Mouse (Mus musculus) neural tube, embryonic 12.5 days (tissue): ENCODE data around the gene Zdhhc18. TPM values are rescaled to one million over a fixed set of nuclear protein-coding genes. Genes with fewer than 3 reads are reported as not detected.
A peak's percentile ranks its signal among the peaks of the same experiment; 100 is the strongest.

Source experiments
- ATAC-seq: fragments of 200-750 bp; cut with Nextera tagmentation; 2 replicates; pipeline ENCODE4 v1.8.0; 2017; ENCODE audit warnings: low read depth, mild to moderate bottlenecking, moderate TSS enrichment, moderate library complexity; ENCODE audit not compliant: low FRiP score
- H3K27ac ChIP-seq: fragments of 300-500 bp; sonication (generic); 2 replicates; pipeline ENCODE4 v1.5.1; 2016
- H3K27me3 ChIP-seq: fragments of 300-500 bp; sonication (generic); replicated peaks from 2 replicates; pipeline ENCODE4 v1.6.1; 2016; ENCODE audit warnings: mild to moderate bottlenecking
- H3K36me3 ChIP-seq: fragments of 300-500 bp; sonication (generic); 2 replicates; pipeline ENCODE4 v1.6.1; 2016; ENCODE audit warnings: mild to moderate bottlenecking
- H3K4me1 ChIP-seq: fragments of 300-500 bp; sonication (generic); 2 replicates; pipeline ENCODE4 v1.6.1; 2016
- H3K4me2 ChIP-seq: fragments of 300-500 bp; sonication (generic); replicated peaks from 2 replicates; pipeline ENCODE4 v1.6.1; 2016; ENCODE audit warnings: mild to moderate bottlenecking
- H3K4me3 ChIP-seq: fragments of 300-500 bp; sonication (generic); 2 replicates; pipeline ENCODE4 v1.5.1; 2016
- H3K9ac ChIP-seq: fragments of 300-500 bp; sonication (generic); 2 replicates; pipeline ENCODE4 v1.6.1; 2016; ENCODE audit warnings: mild to moderate bottlenecking
- H3K9me3 ChIP-seq: fragments of 300-500 bp; sonication (generic); 2 replicates; pipeline ENCODE4 v1.6.1; 2016; ENCODE audit warnings: mild to moderate bottlenecking
- WGBS: fragments of 180-500 bp; shearing (Covaris S2); methylation state at CpG from one replicate; pipeline ENCODE4 v1.1.7; 2016; 5-methylcytosine and 5-hydroxymethylcytosine counted together
- polyA plus RNA-seq: library from polyadenylated mRNA; unstranded; fragments of >200 nt; fragmentation: Nextera tagmentation; extraction: Ambion mirVana; gene quantifications from 2 replicates; pipeline ENCODE4 v1.2.1, GENCODE M21; 2016

Zdhhc18 gene
- 9.9 and 11.5 TPM in 2 replicates for polyA plus RNA-seq

DNA sequence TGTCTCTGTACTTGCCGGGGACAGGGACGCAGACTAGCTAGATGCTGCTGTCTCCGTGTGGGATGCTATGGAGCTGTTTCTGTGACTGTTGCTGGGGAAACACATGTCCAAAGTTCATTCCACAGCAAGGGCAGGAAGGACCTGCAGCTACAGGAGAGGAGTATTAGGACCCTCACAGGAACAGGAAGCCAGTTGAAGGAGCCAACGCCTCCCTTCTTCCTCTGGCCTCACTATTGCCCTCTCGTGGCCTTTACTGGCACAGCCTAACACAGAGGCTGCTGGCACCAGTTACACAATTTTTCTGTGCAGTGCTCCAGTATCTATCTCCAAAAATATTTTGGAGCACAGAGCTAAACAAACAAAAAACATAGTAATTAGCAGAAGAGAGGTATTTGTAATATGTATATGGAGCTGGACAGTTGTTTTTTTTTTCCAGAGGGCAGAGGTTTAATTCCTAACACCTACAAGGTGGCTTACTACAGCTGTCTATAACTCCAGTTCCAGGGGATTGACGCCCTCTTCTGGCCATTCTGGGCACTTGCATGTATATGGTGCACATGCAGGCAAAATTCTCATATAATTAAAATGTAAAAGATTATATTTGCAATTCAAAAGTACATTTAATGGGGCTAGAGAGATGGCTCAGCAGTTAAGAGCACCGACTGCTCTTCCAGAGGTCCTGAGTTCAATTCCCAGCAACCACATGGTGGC is at the start of gene Zdhhc18:
Zdhhc18 (minus strand) TSS at position 166 of the 711 bp plus-strand sequence.
- no peak for ATAC-seq
- Histone ChIP-seq H3K36me3 (no peaks in the 10 kb centered on the region), H3K9ac (0 out of 2 replicates have a peak within 1 kb of the TSS, but pooled peaks have one; percentile 21), H3K27ac (no peak within 1 kb of the TSS), H3K4me3 (peak within 1 kb of the TSS; percentile 19; the same call in 1 of the 2 replicates), H3K27me3 (no peaks in the 10 kb centered on the region), H3K4me1 (0 out of 2 replicates have a peak, but pooled peaks cover 4% of the 10 kb centered on the region), H3K9me3 (no peaks in the 10 kb centered on the region), H3K4me2 (peak within 1 kb of the TSS; percentile 41; the same call in 1 of the 2 replicates)
- WGBS, result 43% methylated on average over 7 of the region's 7 CpGs

DNA sequence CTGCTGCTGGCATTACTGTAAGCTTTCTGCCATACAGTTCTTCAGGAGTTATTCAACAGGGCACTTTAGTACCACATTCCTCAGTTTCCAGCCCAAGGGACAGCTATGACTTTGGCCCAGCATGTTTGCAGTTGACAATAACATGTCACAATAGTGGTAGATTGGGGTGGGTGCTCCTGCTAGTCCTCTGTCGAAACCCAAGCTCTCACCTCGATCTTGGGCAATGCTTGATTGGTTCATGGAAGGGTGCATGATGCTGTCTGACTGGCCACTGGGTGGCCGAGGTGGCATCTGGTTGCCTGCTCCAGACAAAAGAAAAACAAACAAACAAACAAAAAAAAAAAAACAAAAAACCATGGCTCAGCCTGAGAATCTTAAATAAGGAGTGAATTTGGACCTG is 45.4 kb upstream of the Zdhhc18 start:
- Histone ChIP-seq H3K4me3 (no peak overlapping the region), H3K4me2 (no peak overlapping the region), H3K36me3 (peaks cover 71% of the 10 kb centered on the region), H3K27ac (no peak overlapping the region), H3K9ac (no peak overlapping the region), H3K27me3 (no peaks in the 10 kb centered on the region), H3K4me1 (peaks cover 7% of the 10 kb centered on the region; the same call in 1 of the 2 replicates), H3K9me3 (no peaks in the 10 kb centered on the region)
- no peak for ATAC-seq
- WGBS, result 90% methylated on average over 3 of the region's 3 CpGs

GRCm38 (mm10) chr4:133690252-133690651 is 40.3 kb upstream of the Zdhhc18 start:
- no peaks in the 10 kb centered on the region for H3K9me3 ChIP-seq
- peaks cover 100% of the 10 kb centered on the region for H3K36me3 ChIP-seq
- peaks cover 13% of the 10 kb centered on the region; the same call in 1 of the 2 replicates for H3K4me1 ChIP-seq
- no peak overlapping the region for H3K9ac ChIP-seq
- H3K27ac ChIP-seq, result no peak overlapping the region
- 41% methylated on average over 5 of the region's 5 CpGs for WGBS
- H3K4me2 ChIP-seq, result no peak overlapping the region
- no peaks in the 10 kb centered on the region for H3K27me3 ChIP-seq
- no peak for ATAC-seq
- H3K4me3 ChIP-seq, result no peak overlapping the region

DNA sequence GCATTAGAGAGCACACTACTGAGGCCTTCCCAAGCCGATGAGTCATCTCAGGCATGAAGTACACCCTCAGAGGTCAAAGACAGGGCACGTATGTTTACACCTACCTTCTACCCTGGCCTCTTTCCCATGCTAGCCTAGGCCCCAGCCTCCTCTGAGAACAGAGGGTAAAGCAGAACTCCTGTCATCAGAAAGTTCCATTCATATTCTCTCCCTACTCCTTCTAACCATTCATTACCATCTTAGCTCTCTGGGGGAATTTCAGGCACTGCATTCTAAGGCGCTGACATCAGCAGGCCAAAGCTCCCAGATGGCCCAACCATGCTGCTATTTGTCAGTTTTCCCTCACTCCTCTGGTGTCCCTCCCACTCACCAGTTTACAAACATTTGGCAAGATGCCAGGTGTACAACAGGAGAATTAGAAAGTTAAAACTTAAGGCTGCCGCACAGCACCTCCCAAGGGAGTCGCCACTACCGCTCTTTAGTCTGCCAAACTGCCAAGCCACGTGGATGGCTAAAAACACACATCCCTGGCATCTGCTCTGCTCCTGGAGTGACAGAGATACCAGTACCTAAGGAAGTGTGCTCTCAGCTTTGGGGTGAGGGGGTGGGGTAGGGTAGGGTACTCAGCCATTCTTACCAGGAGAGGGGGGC is 38.6 kb upstream of the Zdhhc18 start:
- Histone ChIP-seq H3K36me3 (peaks cover 100% of the 10 kb centered on the region), H3K9me3 (no peaks in the 10 kb centered on the region), H3K4me2 (no peak overlapping the region), H3K4me1 (peaks cover 13% of the 10 kb centered on the region; the same call in 1 of the 2 replicates), H3K27me3 (no peaks in the 10 kb centered on the region), H3K27ac (no peak overlapping the region), H3K4me3 (no peak overlapping the region), H3K9ac (no peak overlapping the region)
- ATAC-seq, result no peak
- 79% methylated on average over 7 of the region's 7 CpGs for WGBS

DNA sequence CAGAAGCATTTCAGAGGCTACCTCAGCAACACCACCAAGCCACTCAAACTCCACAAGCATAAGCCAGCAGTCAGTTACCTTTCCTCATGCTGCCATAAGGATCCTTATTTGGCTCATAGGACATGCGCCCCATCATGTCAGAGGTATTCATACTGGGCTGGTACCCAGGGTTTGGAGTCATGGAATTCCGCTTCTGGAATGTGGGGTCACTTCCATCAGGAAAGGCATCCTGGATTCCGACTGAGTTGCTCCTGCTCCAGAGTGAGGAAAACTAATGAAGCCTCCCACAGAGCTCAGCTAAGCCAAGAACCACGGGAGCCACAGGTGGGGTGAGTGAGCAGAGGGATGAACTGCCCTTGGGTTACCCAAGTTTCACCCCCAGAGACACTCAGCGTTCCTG is 37.2 kb upstream of the Zdhhc18 start:
- no peak overlapping the region for H3K4me2 ChIP-seq
- no peaks in the 10 kb centered on the region for H3K27me3 ChIP-seq
- H3K9me3 ChIP-seq, result no peaks in the 10 kb centered on the region
- H3K4me1 ChIP-seq, result peaks cover 13% of the 10 kb centered on the region; the same call in 1 of the 2 replicates
- H3K9ac ChIP-seq, result no peak overlapping the region
- no peak overlapping the region for H3K4me3 ChIP-seq
- no peak for ATAC-seq
- no peak overlapping the region for H3K27ac ChIP-seq
- WGBS, result 89% methylated on average over 5 of the region's 5 CpGs
- H3K36me3 ChIP-seq, result peaks cover 99% of the 10 kb centered on the region

- Histone ChIP-seq H3K9me3 (no peaks in the 10 kb centered on the region), H3K9ac (no peak overlapping the region), H3K36me3 (peaks cover 99% of the 10 kb centered on the region), H3K27me3 (no peaks in the 10 kb centered on the region), H3K4me3 (no peak overlapping the region), H3K27ac (no peak overlapping the region), H3K4me2 (no peak overlapping the region), H3K4me1 (peaks cover 13% of the 10 kb centered on the region; the same call in 1 of the 2 replicates)
- no peak for ATAC-seq
- WGBS, result 93% methylated on average over 11 of the region's 11 CpGs
These were observed 36.6 kb upstream of the Zdhhc18 start for GRCm38 (mm10) chr4:133686512-133686911.

DNA sequence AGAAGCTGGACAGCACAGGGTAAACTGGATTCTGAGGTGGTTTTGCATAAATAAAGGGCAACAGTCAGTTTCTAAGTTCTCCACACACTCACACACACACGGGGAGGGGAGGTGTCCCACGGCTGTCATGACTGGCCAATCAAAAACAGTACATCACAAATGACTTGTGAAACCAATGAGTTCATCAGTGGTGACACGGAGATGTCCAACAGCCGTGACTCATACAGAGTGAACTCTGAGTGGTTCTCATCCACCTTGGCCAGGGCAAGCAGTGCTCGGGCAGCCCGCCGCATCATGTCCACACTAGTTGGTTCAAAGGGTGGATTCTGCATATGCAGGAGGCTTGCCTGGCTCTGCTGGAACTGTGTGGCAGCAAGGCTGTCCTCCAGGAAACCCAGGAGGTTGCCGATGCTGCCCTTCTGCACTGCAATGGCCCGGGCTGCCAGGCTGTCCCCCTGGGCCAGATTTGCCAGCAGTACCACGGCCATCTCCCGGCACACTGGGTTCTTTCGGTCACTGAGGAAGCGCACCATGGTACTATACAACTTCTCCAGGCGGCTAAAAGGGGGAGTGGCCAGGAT is 30.3 kb upstream of the Zdhhc18 start:
- no peak overlapping the region for H3K27ac ChIP-seq
- peaks cover 67% of the 10 kb centered on the region for H3K36me3 ChIP-seq
- no peak for ATAC-seq
- H3K9me3 ChIP-seq, result no peaks in the 10 kb centered on the region
- no peak overlapping the region for H3K4me3 ChIP-seq
- peaks cover 22% of the 10 kb centered on the region for H3K4me1 ChIP-seq
- WGBS, result 89% methylated on average over 14 of the region's 14 CpGs
- no peak overlapping the region for H3K4me2 ChIP-seq
- no peak overlapping the region for H3K9ac ChIP-seq
- H3K27me3 ChIP-seq, result no peaks in the 10 kb centered on the region

DNA sequence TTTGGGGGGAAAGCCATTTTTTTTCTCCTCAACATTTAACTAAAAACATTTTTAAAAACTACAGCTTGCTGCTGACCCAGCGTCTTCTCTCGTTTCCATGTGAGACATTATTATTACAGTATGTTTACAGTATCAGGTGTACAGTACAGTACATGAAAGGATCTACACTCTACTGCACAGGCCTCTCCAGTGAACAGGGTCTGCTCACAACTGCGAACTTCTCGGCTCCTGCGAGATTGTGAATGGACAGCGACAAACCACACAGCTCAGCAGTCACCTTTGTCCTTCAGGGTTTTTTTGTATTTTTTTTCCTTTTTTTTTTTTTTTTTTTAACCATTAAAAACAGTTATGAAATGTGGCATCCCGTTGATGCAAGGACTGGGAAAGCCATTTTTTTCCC is 29.7 kb upstream of the Zdhhc18 start:
- Histone ChIP-seq H3K4me3 (no peak overlapping the region), H3K9ac (no peak overlapping the region), H3K9me3 (no peaks in the 10 kb centered on the region), H3K4me2 (no peak overlapping the region), H3K27me3 (no peaks in the 10 kb centered on the region), H3K36me3 (peaks cover 61% of the 10 kb centered on the region), H3K27ac (no peak overlapping the region), H3K4me1 (peaks cover 28% of the 10 kb centered on the region)
- 91% methylated on average over 7 of the region's 7 CpGs for WGBS
- ATAC-seq, result no peak

DNA sequence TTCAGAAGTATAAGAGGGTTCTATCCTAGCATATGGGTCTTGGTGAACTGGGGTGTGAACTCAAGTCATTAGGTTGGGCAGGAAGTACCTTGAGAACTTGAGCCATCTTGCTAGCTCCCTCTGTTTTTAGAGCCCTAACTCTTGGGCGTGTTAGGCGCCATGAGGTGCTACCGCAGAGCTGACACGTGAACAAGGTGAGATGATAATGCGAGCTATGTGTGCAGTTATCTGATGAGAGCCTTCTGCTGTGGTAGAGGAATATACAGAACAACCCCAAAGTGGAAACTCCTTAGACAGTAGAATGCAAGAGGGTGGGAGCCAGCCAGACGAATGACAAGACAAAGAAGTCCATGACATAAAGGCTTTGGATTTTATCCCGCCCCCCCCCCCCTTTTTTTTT is 27.3 kb upstream of the Zdhhc18 start:
- Histone ChIP-seq H3K4me2 (no peak overlapping the region), H3K9ac (no peak overlapping the region), H3K4me3 (no peak overlapping the region), H3K9me3 (no peaks in the 10 kb centered on the region), H3K4me1 (peaks cover 38% of the 10 kb centered on the region), H3K36me3 (peaks cover 38% of the 10 kb centered on the region), H3K27me3 (no peaks in the 10 kb centered on the region), H3K27ac (0 out of 2 replicates have a peak overlapping the region, but pooled peaks have one; percentile 10)
- no peak for ATAC-seq
- 75% methylated on average over 7 of the region's 7 CpGs for WGBS

DNA sequence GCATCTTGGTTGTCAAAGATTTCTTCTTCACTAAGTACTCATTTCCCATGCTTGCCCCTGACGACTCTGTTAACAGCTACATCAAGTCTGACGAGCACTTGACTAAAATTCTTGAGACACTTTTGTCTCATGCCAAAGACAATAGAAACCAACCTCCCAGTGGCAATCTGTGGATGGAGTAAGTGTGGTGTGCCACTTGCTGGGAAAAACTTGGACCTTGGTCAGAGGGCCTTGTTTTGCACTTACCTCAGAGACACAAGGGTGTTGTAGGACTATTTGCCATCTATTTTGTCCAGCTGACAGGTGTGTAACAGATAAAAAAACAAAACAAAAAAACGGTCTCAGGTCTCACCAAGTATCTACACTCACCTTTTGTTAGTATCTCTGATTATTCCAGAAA is 26.2 kb upstream of the Zdhhc18 start:
- H3K27ac ChIP-seq, result no peak overlapping the region
- no peaks in the 10 kb centered on the region for H3K9me3 ChIP-seq
- H3K27me3 ChIP-seq, result no peaks in the 10 kb centered on the region
- peaks cover 28% of the 10 kb centered on the region for H3K36me3 ChIP-seq
- H3K9ac ChIP-seq, result no peak overlapping the region
- no peak for ATAC-seq
- 23% methylated on average over 3 of the region's 3 CpGs for WGBS
- peaks cover 44% of the 10 kb centered on the region for H3K4me1 ChIP-seq
- H3K4me3 ChIP-seq, result no peak overlapping the region
- peak overlapping the region; percentile 9; the same call in 1 of the 2 replicates for H3K4me2 ChIP-seq

GRCm38 (mm10) chr4:133675594-133676016 is 25.7 kb upstream of the Zdhhc18 start:
- Histone ChIP-seq H3K4me1 (peaks cover 47% of the 10 kb centered on the region), H3K9ac (no peak overlapping the region), H3K27ac (0 out of 2 replicates have a peak overlapping the region, but pooled peaks have one; percentile 7), H3K4me2 (peak overlapping the region; percentile 9; the same call in 1 of the 2 replicates), H3K9me3 (no peaks in the 10 kb centered on the region), H3K27me3 (no peaks in the 10 kb centered on the region), H3K4me3 (no peak overlapping the region), H3K36me3 (peaks cover 22% of the 10 kb centered on the region)
- 2% methylated on average over 5 of the region's 5 CpGs for WGBS
- ATAC-seq, result peak; percentile 55

DNA sequence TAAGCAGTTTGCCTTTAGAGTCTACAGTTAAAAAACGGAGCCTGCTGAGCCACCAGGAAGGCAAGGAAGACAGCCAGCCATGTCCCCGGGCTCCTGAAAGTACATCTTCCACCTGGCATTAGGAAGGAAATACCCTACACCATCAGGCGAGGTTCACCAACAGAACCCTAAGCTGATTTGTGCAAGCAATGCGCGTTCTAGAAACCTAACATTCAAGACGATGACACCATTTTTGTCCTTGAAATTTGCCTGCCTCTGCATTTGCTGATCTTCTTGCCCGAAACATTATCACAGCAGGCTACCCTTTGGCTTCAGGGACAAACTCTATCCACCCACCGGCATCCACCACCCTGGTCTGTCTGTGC is 24.4 kb upstream of the Zdhhc18 start:
- Histone ChIP-seq H3K36me3 (peaks cover 10% of the 10 kb centered on the region), H3K9me3 (no peaks in the 10 kb centered on the region), H3K4me3 (no peak overlapping the region), H3K4me1 (peaks cover 55% of the 10 kb centered on the region), H3K4me2 (peak overlapping the region; percentile 22; the same call in 1 of the 2 replicates), H3K27ac (no peak overlapping the region), H3K9ac (no peak overlapping the region), H3K27me3 (no peaks in the 10 kb centered on the region)
- ATAC-seq, result no peak
- WGBS, result 70% methylated on average over 8 of the region's 8 CpGs
